Mouse (Mus musculus): ENCODE results near the gene Zfpm1. TPM values are rescaled to one million over a fixed set of nuclear protein-coding genes. Genes with fewer than 3 reads are reported as not detected.
A peak's percentile ranks its signal among the peaks of the same experiment; 100 is the strongest.

The Zfpm1 gene
- total RNA-seq, 2 experiments from 2014 or later = 8.6 to 12.2 TPM

GRCm38 (mm10) chr8:122371706-122372105 lies 89.8 kb downstream of the Zfpm1 start:
- DNase-seq = no peak
- intact Hi-C loops (cut with DNase I) = no loop called here

DNA sequence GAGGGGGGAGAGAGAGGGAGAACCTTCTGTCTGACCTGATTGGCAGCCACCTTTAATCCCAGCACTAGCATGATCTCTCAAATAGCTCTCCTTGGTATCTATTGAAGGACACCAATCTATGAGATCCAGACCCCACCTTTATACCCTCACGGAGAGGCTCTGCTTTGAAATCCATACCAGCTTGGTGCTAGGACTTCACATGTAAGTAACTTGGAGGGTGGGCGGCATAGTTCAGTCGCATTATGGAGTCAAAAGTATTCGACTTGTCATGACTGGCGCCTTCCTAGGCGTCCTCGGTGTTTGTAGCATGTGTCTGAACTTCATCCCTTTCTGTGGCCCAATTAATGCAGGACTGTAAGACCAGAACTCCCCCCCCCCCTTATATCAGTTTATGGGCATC lies 93.4 kb downstream of the Zfpm1 start:
- DNase-seq = no peak
- intact Hi-C loops (cut with DNase I) = no loop called here

DNA sequence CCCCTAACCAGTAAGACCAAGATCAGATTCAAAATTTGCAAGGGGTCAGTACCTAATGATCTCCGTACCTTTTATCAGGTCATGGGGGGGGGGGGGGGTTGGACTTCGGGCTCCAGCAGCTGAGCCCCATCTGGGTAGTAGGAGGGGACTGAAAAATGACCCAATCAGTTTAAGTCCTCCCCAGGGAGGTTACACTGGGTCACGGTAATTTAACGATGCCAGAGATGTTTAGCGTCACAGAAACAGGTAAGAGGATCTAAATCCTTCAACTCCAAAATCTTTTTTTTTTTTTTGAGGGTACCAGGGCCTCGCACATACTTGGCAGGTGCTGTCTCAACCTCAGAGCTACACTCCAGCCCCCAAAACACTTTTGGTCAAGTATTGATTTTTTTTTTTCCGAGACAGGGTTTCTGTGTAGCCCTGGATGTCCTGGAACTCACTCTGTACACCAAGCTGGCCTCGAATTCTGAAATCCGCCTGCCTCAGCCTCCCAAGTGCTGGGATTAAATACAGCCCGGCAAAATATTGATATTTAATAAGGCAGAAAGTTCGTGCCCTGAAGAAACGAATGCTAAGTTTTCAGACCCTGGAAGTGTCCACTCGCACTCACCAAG lies 93.9 kb downstream of the Zfpm1 start:
- no peak for DNase-seq
- intact Hi-C loops (cut with DNase I) = no loop called here

- DNase-seq = peak; percentile 100
- intact Hi-C loops (cut with DNase I) = no loop called here
These were observed 94.7 kb downstream of the Zfpm1 start, which contains the start of gene Zc3h18 for GRCm38 (mm10) chr8:122376365-122377231. Zc3h18 (plus strand) TSS chr8:122376609.

GRCm38 (mm10) chr8:122383039-122383438 lies 101.1 kb downstream of the Zfpm1 start:
- no peak for DNase-seq
- intact Hi-C loops (cut with DNase I) = no loop called here

Other genes starting within 250 kb of the Zfpm1 start
- 1 to 10 TPM in 1 of 2 experiments, under 1 TPM in 1; 0.66 to 1.3 TPM for gene Trhr2, start 78.6 kb downstream of the Zfpm1 start, total RNA-seq (2021)
- gene Zc3h18, start 94.5 kb downstream of the Zfpm1 start, total RNA-seq (2021) = 10 to 100 TPM; 47.9 to 49.3 TPM
- gene Il17c, start 139.9 kb downstream of the Zfpm1 start, total RNA-seq (2021) = under 1 TPM in 1 of 2 experiments, not detected in 1; 0.52 TPM
- gene Cyba, start 150.8 kb downstream of the Zfpm1 start, total RNA-seq (2021) = 10 to 100 TPM in 1 of 2 experiments, 1 to 10 TPM in 1; 8.8 to 10.1 TPM
- gene Mvd, start 161.3 kb downstream of the Zfpm1 start, total RNA-seq (2021) = 10 to 100 TPM; 68.7 to 78.2 TPM
- gene Snai3, start 178.6 kb downstream of the Zfpm1 start, total RNA-seq (2021) = not detected
- 10 to 100 TPM; 21.8 to 24.1 TPM for gene Rnf166, start 193.9 kb downstream of the Zfpm1 start, total RNA-seq (2021)
- 10 to 100 TPM; 46.2 to 49.4 TPM for gene Ctu2, start 194.0 kb downstream of the Zfpm1 start, total RNA-seq (2021)

All from left cerebral cortex, postnatal 4 days (tissue).